Mouse (Mus musculus): ENCODE results near the gene Gm20683. TPM values are rescaled to one million over a fixed set of nuclear protein-coding genes. Genes with fewer than 3 reads are reported as not detected.

Gm20683 gene
- polyA plus RNA-seq, 1 experiment = 0.67 TPM

DNA sequence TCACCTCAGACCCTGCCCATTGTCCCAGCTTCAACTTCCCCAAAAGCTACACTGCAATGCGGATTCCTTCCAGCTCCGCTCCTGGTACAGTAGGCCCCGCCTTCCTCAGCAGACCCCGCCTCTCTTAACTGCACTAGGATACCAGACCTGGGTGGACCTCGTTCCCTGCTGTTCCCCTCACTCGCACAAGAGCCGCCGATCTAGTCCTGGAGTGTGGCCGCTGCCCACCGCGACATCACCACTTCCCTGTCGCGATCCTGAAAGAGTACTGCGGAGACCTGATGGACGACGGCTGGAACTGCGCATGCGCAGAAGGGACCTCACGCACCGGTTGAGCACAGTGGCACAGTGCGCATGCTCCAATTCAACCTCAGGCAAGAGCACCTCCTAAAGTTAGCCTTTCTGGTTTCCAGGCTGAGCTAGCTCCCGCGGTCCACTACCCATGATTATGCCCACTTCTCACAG is 56.2 kb downstream of the Gm20683 start, which contains the start of gene Haghl:
TSS of gene Haghl (minus strand) at position 393 of the 465 bp plus-strand sequence.
- H3K36me3 ChIP-seq (ENCODE audit: control insufficient read depth, insufficient read depth) = peaks cover 4% of the 10 kb centered on the region
- H3K79me2 ChIP-seq (ENCODE audit: control insufficient read depth, insufficient read depth) = no peaks in the 10 kb centered on the region
- H3K4me3 ChIP-seq = peak within 1 kb of the TSS; percentile 52
- H3K4me2 ChIP-seq (ENCODE audit: low read depth) = peak within 1 kb of the TSS; percentile 97
- TF ChIP-seq E2F4 (IDR thresholded peaks at IDR 0.05; ENCODE audit: insufficient read depth) = no peak
- peak; percentile 85 for TF ChIP-seq POLR2A (IDR thresholded peaks at IDR 0.05; ENCODE audit: insufficient read length, low read depth)
- TF ChIP-seq POLR2AphosphoS2 (IDR thresholded peaks at IDR 0.05; ENCODE audit: insufficient read length, low read depth) = peak; percentile 96
- no peaks in the 10 kb centered on the region for H3K27me3 ChIP-seq (ENCODE audit: control insufficient read depth, insufficient read depth, insufficient read length)
- peak within 1 kb of the TSS; percentile 0 for H3ac ChIP-seq (ENCODE audit: control insufficient read depth, insufficient read length)

Other genes with a start within 250 kb of the Gm20683 start
- gene Gng13, start 124.6 kb downstream of the Gm20683 start, polyA plus RNA-seq (2012; fragmentation: generic; extraction: Trizol) = 0.24 TPM
- gene Chtf18, start 114.3 kb downstream of the Gm20683 start, polyA plus RNA-seq (2012; fragmentation: generic; extraction: Trizol) = 7.2 TPM
- 13.0 TPM for gene Rpusd1, start 114.1 kb downstream of the Gm20683 start, polyA plus RNA-seq (2012; fragmentation: generic; extraction: Trizol)
- gene Mslnl, start 105.7 kb downstream of the Gm20683 start, polyA plus RNA-seq (2012; fragmentation: generic; extraction: Trizol) = not detected
- 91.8 TPM for gene Msln, start 87.4 kb downstream of the Gm20683 start, polyA plus RNA-seq (2012; fragmentation: generic; extraction: Trizol)
- gene Narfl, start 68.0 kb downstream of the Gm20683 start, polyA plus RNA-seq (2012; fragmentation: generic; extraction: Trizol) = 31.4 TPM
- gene Haghl, start 56.1 kb downstream of the Gm20683 start, polyA plus RNA-seq (2012; fragmentation: generic; extraction: Trizol) = 29.8 TPM
- 0.08 TPM for gene Ccdc78, start 55.2 kb downstream of the Gm20683 start, polyA plus RNA-seq (2012; fragmentation: generic; extraction: Trizol)
- gene Fam173a, start 48.9 kb downstream of the Gm20683 start, polyA plus RNA-seq (2012; fragmentation: generic; extraction: Trizol) = 61.0 TPM
- gene AC134908.4, start 46.1 kb downstream of the Gm20683 start, polyA plus RNA-seq (2012; fragmentation: generic; extraction: Trizol) = not detected
- 44.4 TPM for gene Metrn, start 44.6 kb downstream of the Gm20683 start, polyA plus RNA-seq (2012; fragmentation: generic; extraction: Trizol)
- gene Fbxl16, start 32.7 kb downstream of the Gm20683 start, polyA plus RNA-seq (2012; fragmentation: generic; extraction: Trizol) = 6.0 TPM
- gene Wdr24, start 18.1 kb downstream of the Gm20683 start, polyA plus RNA-seq (2012; fragmentation: generic; extraction: Trizol) = 18.0 TPM
- gene Jmjd8, start 12.9 kb downstream of the Gm20683 start, polyA plus RNA-seq (2012; fragmentation: generic; extraction: Trizol) = 15.5 TPM
- gene Stub1, start 8.4 kb downstream of the Gm20683 start, polyA plus RNA-seq (2012; fragmentation: generic; extraction: Trizol) = 196 TPM
- gene Rhbdl1, start 4.5 kb downstream of the Gm20683 start, polyA plus RNA-seq (2012; fragmentation: generic; extraction: Trizol) = 0.67 TPM
- gene Rhot2, start 3.1 kb upstream of the Gm20683 start, polyA plus RNA-seq (2012; fragmentation: generic; extraction: Trizol) = 48.3 TPM
- gene Wdr90, start 19.7 kb upstream of the Gm20683 start, polyA plus RNA-seq (2012; fragmentation: generic; extraction: Trizol) = 7.4 TPM
- gene Mcrip2, start 27.0 kb upstream of the Gm20683 start, polyA plus RNA-seq (2012; fragmentation: generic; extraction: Trizol) = 36.7 TPM
- gene Mettl26, start 33.3 kb upstream of the Gm20683 start, polyA plus RNA-seq (2012; fragmentation: generic; extraction: Trizol) = 23.6 TPM
- gene Wfikkn1, start 39.1 kb upstream of the Gm20683 start, polyA plus RNA-seq (2012; fragmentation: generic; extraction: Trizol) = 0.25 TPM
- gene Rab40c, start 78.0 kb upstream of the Gm20683 start, polyA plus RNA-seq (2012; fragmentation: generic; extraction: Trizol) = 18.3 TPM
- 46.3 TPM for gene Pigq, start 103.2 kb upstream of the Gm20683 start, polyA plus RNA-seq (2012; fragmentation: generic; extraction: Trizol)
- 0.17 TPM for gene Nhlrc4, start 103.2 kb upstream of the Gm20683 start, polyA plus RNA-seq (2012; fragmentation: generic; extraction: Trizol)
- 0.02 TPM for gene A930017K11Rik, start 110.8 kb upstream of the Gm20683 start, polyA plus RNA-seq (2012; fragmentation: generic; extraction: Trizol)
- 7.2 TPM for gene Capn15, start 144.0 kb upstream of the Gm20683 start, polyA plus RNA-seq (2012; fragmentation: generic; extraction: Trizol)
- 19.7 TPM for gene Rab11fip3, start 227.8 kb upstream of the Gm20683 start, polyA plus RNA-seq (2012; fragmentation: generic; extraction: Trizol)
- 8.3 TPM for gene Decr2, start 248.6 kb upstream of the Gm20683 start, polyA plus RNA-seq (2012; fragmentation: generic; extraction: Trizol)